Mouse (Mus musculus): ENCODE measurements around the gene Anapc15-ps.

- TF ChIP-seq CTCF (conservative IDR thresholded peaks at IDR 0.05; ENCODE audit: insufficient read depth, insufficient read length, low read depth, low read length) (no peak), POLR2A (IDR thresholded peaks at IDR 0.05; ENCODE audit: low read depth, low read length) (no peak)
Observed at GRCm38 (mm10) chr10:95641335-95641734, 31.9 kb downstream of the Anapc15-ps start.

Data from kidney, adult 2 months (tissue).